Mouse (Mus musculus): ENCODE data around the gene Ric8b.
A peak's percentile ranks its signal among the peaks of the same experiment; 100 is the strongest.

Ric8b gene

GRCm38 (mm10) chr10:84916810-84917730 lies at the start of gene Ric8b:
Ric8b (plus strand) TSS chr10:84917616.
- peak; percentile 98 for DNase-seq

DNA sequence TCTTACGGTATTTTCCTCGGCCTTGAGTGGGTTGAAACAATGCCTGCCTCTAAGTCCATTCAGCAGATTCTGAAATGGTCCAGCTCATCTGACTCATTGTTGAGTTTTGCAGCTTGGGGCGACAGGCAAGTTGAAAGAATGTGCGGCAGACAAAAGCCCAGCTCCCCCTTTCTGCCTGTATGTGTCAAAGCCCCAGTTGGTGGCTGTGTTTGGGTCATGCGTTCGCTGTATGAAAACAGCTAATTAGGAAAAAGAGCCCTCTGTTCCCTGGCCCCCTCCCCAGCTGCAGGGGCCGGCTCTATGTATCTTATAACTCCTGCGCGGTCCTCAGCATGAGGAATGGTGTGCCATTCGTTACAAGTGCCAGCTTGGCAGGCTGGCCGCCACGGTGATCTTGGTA lies 46.1 kb upstream of the Ric8b start:
- DNase-seq, result no peak

GRCm38 (mm10) chr10:84871921-84872320 lies 45.5 kb upstream of the Ric8b start:
- no peak for DNase-seq

GRCm38 (mm10) chr10:84879823-84880571 lies 37.4 kb upstream of the Ric8b start:
- DNase-seq, result no peak

DNA sequence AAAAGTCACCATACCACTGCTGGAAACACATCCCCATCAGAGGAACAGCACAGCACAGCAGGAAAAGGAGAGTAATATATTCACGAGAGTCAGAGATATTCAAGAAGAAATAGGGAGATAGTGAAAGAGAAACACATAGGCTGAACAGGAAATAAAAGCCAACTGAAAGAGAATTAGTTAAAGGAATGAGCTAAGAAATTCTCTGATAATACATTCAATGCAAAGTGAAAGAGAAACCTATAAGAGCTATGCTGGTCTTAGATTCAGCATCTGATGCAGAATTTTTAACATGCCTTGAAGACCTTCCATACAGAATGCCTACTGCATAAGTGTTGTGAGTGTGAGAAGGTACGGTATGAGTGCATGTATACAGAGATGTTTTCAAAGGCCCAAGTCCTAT lies 34.9 kb upstream of the Ric8b start:
- DNase-seq, result no peak

DNA sequence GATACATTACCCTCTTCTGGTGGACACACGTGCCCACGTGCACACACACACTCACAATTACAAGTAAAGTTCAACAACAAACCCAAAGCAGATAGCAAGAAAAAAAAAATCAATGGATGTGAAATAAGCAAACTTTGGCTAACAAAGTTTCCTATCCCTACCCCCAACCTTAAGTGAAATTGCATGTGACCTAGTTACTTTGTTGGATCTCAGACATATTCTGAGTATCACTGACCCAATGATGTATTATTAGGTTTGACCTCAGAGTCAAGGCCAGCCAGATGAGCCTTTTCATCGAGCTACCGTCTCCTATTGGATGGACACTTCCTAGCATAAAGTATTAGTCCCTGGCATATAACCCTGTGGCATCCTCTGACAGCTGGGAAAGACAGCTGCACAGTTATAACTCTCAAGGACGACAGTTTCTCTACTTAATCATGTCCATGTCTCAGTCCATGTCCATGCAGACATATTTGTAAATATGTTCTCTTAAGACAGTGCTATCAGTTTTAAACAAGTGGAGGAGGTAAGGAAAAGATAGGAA lies 32.0 kb upstream of the Ric8b start:
- DNase-seq, result no peak

- DNase-seq, result peak; percentile 69
These were observed 31.2 kb upstream of the Ric8b start for GRCm38 (mm10) chr10:84886221-84886627.

GRCm38 (mm10) chr10:84886785-84887184 lies 30.6 kb upstream of the Ric8b start:
- DNase-seq, result peak; percentile 61

DNA sequence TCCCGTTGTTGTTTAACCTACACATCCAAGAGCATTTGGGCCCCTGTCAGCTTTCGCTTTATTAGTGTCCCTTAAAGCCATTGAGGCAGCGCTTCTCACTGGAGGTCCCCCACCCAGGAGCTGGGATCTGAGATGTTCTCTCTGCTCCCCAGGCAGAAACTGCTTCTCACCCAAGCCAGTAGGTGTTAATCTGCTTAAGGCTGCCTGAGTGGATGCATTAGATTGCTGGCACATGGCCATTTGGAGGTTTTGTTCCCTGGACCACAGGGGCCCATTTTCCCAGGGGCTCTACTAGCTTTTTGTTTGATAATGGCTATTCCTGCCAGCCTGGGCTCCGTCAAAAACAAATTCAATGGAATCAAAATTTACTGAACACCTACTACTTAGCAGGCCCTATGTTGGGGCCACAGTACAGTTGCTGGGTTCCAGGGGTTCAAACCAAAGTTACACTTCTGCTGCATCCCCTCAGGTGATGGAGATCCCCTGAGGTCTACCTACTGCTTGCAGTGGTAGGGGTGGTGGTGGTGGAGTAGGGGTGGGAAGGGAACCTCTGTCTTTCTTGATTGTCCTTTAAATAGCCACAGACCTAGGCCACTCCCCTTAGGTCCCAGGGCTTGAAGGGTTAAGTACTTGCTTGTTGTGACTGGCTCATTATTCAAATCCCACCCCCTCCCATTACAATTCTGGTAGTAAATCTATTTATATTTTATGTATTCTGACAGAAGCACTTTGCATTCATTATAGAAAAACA lies 28.1 kb upstream of the Ric8b start:
- DNase-seq, result no peak

DNA sequence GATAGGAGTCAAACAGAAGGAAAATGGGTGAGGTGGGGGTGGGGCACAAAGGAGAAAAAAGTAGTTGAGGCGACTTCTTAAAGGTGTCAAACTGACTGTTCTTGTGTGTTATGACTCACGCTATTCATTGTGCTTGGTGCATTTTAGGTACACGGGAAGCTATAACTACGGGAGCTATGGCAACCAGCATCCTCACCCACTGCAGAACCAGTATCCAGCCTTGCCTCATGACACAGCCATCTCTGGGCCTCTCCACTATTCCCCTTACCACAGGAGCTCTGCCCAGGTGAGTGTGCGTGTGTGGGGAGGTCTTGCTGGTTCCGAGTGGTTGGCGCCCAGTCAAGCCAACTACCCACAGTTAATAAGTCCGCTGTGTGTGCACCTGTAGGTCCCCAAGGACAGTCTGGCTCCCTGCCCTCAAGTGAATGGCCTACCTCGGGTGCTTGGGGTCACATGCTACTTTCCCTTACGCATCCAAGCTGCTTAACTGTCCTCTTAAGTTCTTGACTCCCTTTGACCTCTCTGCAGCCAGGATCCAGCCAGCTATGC lies 21.5 kb upstream of the Ric8b start:
- peak; percentile 24 for DNase-seq

DNA sequence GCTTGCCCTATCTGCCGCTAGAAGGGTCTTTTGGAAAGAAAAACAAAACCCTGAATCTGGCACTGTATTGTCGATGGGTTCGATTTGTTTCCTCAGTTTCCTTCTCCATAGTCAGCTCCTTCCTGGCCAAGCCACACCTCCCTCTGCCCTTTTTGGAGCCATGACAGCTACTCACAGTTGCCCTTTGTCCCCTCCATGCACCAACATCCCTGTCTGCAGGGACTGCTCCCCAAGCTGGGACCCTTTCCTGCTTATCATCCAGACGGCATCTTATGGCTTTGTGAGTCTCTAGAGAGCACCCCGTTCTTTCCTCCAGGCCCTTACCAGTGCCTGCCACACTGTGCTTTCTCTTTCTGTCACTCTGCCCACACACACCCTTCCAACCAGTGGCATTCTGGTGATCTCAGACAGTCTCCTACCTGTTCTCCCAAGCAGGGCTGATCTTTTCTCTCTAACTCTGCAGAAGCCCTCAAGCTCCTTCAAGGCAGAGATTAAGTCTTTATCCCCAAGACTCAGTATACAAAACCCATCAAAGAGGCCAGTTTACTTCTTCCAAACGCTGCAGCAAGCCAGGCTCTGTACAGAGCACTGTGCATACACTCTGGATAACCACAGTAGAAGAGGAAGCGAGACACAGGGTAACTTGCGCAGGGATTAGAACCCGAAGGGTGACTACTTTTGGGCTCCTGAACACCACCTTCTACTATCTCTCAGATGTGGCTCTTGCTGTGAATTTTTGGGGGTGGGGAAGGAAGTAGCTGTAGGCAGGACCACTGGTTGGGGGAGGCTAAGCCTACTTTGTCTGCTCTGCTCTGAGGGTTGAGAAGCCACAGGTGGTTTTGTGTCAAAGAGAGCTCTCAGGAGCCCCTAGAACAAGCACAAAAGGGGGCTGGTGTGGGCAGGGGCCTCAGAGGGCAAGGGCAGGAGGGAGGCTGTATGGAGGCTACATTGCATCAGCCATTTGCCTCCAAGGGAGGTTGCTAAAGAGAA lies 20.2 kb upstream of the Ric8b start:
- DNase-seq, result no peak

GRCm38 (mm10) chr10:84898144-84898979 lies 19.1 kb upstream of the Ric8b start:
- DNase-seq, result no peak

DNA sequence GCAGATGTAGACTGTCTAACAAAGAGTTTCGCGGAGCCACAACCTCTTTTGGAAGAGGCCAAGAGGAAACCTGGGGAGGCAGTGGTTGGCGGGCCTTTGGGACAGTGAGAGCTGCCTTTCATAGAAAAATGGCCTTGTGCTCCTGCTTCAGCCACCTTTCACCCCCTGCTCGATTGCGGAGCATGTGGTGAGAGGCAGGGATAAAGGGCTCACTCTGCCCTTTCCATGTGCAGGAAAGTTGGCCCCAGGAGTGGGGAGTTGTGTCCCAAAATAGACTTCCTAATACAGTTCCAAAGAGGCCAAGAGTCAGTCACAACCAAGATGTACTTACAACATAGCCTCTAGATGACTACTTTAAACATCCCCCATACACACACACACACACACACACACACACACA lies 15.7 kb upstream of the Ric8b start:
- DNase-seq, result no peak

- DNase-seq, result no peak
These were observed 15.2 kb upstream of the Ric8b start for GRCm38 (mm10) chr10:84902213-84902612.

DNA sequence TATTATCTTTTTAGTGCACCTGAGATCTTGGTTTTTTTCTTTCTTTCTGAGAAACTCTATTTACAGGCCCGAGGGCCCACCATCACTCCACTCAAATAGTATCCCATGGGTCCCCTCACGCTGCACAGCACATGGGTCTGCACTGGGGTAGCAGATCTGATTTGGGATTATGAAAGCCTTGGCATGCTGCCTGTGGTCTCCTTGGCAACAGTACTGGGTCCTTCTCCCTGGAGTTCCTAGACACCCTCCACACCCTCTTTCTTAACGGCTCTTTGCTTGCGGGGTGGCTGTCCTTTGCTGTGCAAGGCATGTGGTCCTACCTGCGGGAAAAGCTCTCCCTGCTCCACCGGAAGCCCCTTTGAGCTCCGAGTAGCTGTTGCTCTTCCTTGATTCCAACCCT lies 14.1 kb upstream of the Ric8b start:
- no peak for DNase-seq

DNA sequence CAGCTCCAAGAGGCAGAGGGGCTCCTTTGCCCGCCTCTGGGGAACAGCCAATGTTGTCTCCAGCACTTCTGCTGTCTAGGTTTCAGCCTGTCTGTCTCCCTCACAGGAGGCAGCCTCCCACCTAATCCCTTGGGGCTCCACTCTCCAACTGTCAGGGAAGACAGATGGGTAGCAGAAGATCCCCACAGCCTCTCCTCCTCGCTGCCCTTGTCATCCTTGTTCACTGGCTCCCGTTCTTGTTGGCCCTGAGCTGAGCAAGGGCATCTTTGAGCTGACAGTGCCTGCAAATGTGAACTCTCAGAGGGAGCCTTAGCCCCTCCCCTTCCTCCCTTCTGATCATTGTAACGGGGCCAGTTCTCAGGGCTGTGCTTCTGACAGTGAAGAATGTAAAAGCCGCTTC lies 13.7 kb upstream of the Ric8b start:
- DNase-seq, result no peak

DNA sequence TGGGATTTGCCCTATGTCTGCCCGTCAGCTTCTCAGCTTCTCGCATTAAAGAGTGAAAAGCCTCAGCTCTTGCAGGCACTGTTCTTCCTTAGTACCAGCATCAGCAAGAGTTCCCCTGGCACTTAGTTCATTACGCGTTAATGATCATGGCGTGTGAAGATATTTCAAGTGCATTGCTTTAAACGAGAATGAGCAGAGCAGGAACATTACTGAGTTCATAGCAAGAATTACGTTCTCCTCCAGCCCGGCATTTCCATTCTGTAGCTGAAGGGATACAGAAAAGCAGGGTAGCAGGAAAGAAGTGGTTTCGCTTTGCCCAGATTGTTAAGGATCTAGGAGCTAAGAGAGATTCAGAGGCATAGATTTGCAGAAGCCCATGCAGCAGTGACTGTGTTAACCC lies 10.5 kb upstream of the Ric8b start:
- DNase-seq, result no peak

DNA sequence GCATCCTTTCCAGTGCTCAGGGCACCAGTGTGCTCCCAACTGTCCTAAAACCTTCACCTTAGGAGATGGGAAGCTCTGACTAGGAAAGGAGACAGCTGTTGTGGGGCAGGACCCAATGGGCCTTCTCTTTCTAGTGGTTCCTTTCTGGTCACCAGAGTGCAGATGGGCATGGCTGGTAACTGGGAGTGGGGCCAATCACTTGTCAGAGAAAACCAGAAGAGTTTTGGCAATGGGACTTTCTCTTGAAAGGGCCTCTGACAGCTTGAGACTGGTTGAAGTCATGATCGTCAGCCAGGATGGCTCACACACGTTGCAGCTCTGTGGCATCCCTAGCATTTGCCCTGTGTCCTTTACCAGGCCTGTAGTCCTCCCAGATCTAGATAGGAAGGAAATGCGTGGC lies 9.4 kb upstream of the Ric8b start:
- DNase-seq, result no peak

GRCm38 (mm10) chr10:84908471-84908870 lies 8.9 kb upstream of the Ric8b start:
- DNase-seq, result no peak

DNA sequence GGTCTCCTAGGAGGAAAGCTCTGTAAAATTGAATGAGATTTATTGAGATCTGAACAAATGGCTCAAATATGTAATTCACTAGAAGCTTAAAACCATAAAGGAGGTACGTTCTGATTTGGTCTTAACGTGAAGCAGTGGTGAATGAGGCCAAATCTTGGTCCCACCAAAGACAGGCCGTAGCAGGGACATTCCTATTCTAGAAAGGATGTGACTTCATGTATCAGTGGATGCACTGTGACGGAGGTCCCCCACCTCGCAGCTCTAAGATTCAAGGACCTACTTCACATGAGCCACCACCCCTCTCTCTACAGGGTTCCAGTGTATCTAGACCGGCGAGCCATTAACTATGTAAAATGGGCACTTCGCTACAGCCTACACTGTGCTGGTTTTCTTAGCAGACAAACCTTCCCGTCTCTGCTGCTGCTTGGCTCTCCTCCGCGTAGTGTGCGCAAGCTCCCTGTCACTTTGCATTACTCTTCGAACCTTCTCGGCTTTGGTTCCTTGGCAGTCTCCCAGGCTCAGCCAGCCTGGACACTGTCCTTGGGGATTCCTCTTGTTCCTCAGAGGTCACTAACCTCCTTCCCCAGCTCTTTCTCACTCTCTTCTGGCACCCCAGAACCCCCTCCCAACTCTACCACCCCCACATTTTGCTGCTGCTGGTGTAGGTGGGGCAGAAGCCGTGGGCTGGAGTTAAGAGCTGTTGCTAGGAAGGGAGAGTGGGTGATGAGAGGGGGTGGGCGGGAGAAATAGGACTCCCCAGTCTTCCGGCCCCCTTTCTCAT lies 8.2 kb upstream of the Ric8b start:
- no peak for DNase-seq
